Mouse (Mus musculus): Measurements from ENCODE around the gene Prdm16.

The Prdm16 gene

DNA sequence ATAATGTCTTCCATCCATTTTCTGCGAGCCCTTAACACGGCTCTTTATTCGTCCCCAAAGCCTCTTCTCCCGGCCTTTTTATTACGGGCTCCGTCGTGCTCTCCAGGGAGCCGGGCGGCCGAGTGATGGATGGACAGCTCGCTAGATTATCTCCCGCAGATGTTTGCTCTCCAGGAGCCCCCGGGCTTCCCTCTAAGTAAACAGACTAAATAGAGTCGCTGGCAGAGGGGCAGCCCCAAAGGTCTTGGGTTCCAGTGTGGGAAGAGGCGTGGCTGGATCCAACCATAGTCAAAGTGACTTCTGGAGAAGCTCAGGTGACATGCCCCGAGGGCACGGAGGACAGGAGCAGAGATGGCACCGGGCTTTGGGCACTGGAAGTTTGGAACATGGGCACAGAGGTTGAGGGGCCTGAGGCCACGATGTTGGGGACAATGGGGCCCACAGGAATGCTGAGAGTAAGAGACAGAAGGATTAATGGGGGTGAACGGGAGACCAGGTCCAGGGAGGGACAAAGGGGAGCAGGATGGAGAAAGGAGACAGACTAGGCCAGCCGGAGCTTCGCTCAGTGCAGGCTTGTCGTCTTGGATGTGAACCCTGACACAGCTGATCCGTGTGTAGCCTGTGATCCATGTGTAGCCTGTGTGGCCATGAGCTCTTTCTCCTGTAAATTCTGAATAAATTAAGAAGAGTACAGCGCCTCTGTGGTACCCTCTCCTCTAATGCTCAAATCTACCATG is 162.9 kb downstream of the Prdm16 start:
- no peak for TF ChIP-seq GATA4 (IDR thresholded peaks at IDR 0.05; ENCODE audit: insufficient replicate concordance, low read length)

- TF ChIP-seq GATA4 (IDR thresholded peaks at IDR 0.05; ENCODE audit: insufficient replicate concordance, low read length): no peak
Observed at GRCm38 (mm10) chr4:154472569-154472968, 164.1 kb downstream of the Prdm16 start.

DNA sequence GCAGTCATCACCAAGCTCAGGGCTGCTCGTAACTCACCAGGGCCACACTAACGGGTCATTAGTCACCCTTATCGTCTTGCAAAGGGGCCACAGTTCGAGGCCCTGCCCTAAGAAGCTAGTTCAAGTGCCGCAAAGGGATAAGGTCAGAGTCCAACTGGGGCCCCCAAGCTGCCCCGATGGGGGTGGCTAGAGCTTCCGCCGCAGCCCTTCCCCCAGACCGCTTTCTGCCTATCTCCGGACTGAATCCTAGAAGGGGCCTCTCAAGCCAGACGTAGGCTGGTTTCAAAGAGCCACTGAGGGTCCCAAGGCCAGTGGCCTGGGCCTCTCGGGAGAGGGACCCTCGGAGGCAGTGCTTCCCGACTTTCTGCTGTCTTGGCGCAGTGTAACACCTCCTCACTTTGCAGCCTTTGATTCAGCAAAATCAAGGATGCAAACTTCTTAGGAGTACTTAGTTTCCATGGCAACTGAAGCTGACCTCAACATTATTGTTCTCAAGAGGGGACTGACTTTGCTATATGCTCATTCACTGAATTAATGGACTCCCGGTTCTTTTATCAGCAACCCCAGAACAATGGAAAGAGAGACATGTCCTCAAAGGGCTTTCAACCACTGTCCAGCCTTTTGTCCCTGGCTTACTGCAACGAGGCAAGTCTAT is 165.1 kb downstream of the Prdm16 start:
- no peak for TF ChIP-seq GATA4 (IDR thresholded peaks at IDR 0.05; ENCODE audit: insufficient replicate concordance, low read length)

GRCm38 (mm10) chr4:154466305-154466704 is 170.4 kb downstream of the Prdm16 start:
- TF ChIP-seq GATA4 (IDR thresholded peaks at IDR 0.05; ENCODE audit: insufficient replicate concordance, low read length): no peak

DNA sequence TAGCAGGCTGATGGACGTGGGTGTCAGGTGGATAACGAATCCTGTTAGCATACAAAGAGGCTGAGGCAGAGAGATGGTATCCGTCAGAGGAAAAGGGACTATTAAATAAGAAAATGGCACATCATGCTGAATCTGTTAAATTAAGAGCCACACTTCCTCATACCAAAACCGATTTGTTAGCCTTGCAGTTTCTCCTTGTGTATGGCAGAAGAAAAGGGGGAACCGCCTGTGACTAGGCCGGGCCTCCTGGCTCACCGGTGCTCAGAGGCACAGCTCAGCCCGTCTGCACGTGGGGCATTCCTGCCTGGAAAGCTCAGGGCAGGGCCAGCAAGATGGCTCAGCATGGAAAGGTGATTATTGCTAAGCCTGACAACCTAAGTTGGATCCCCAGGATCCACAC is 171.6 kb downstream of the Prdm16 start:
- TF ChIP-seq GATA4 (IDR thresholded peaks at IDR 0.05; ENCODE audit: insufficient replicate concordance, low read length): no peak

- TF ChIP-seq GATA4 (IDR thresholded peaks at IDR 0.05; ENCODE audit: insufficient replicate concordance, low read length): no peak
Observed at GRCm38 (mm10) chr4:154460021-154460420, 176.7 kb downstream of the Prdm16 start.

DNA sequence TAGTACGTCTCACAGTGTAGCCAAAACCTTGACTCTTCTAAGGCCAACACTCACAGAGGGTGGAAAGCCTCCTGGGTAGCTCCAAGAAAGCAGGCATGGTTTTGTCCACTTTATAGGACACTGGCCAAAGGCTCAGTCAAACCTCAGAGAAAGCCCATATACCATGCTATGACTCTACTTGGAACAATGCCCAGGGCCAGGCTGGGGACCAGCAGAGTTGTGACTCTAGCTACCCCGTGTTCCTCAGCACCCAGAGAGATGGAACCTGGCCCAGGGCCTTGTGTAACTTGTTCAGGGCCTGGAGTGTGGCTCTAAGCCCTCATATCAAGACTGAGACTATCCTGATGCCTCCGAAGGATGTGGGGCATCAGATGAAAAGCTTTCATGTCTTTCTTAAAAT is 178.9 kb downstream of the Prdm16 start:
- TF ChIP-seq GATA4 (IDR thresholded peaks at IDR 0.05; ENCODE audit: insufficient replicate concordance, low read length): no peak

DNA sequence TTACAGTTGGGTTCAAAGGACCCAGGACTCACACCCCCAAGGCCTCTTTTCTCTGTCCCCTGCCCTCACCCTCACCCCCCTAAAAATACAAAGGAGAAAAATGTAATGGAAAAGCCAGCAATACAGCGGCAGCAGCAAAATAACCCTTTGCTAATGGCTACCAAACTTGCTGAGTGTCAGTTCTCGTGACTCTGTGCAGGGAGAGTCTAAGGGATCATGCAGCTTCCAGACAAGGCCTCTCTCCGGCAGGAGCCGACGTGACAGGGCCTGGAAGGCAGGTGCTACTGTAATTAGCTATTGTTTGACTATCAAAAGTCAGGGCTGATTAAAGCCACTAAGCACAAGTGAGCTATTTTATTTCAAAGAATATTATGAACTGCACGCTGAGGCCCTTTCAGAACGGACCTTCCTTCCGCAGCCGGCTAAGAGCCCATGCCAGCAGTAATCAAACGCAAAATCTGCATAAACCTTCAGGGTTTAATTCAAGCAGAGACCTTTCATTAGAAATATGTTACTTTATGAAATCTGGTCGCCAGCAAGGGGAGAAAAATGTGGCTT is 180.3 kb downstream of the Prdm16 start:
- TF ChIP-seq GATA4 (IDR thresholded peaks at IDR 0.05; ENCODE audit: insufficient replicate concordance, low read length): no peak

DNA sequence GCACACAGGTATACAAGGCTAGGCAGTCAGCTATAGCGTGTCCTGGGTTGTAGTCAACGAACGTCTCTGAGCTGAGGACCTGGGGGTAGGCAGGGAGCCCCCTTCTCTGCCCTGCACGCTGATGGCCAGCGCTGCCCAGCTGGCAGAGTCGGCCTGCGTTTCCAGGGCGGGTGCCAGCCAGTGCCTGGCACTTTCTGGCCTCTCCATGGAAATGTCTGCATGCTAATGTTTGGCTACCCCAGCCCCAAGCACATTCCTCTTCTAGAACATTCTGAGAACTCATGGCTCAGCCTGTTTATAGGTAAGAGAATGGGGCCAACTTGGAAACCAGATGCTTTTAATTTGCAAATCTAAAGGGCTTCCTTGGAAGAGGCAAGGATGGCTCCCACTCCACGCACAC is 186.2 kb downstream of the Prdm16 start:
- no peak for TF ChIP-seq GATA4 (IDR thresholded peaks at IDR 0.05; ENCODE audit: insufficient replicate concordance, low read length)

- no peak for TF ChIP-seq GATA4 (IDR thresholded peaks at IDR 0.05; ENCODE audit: insufficient replicate concordance, low read length)
Observed at GRCm38 (mm10) chr4:154450036-154450435, 186.6 kb downstream of the Prdm16 start.

- no peak for TF ChIP-seq GATA4 (IDR thresholded peaks at IDR 0.05; ENCODE audit: insufficient replicate concordance, low read length)
Observed at GRCm38 (mm10) chr4:154449343-154449742, 187.3 kb downstream of the Prdm16 start.

- TF ChIP-seq GATA4 (IDR thresholded peaks at IDR 0.05; ENCODE audit: insufficient replicate concordance, low read length): no peak
Observed at GRCm38 (mm10) chr4:154445721-154446120, 191.0 kb downstream of the Prdm16 start.

DNA sequence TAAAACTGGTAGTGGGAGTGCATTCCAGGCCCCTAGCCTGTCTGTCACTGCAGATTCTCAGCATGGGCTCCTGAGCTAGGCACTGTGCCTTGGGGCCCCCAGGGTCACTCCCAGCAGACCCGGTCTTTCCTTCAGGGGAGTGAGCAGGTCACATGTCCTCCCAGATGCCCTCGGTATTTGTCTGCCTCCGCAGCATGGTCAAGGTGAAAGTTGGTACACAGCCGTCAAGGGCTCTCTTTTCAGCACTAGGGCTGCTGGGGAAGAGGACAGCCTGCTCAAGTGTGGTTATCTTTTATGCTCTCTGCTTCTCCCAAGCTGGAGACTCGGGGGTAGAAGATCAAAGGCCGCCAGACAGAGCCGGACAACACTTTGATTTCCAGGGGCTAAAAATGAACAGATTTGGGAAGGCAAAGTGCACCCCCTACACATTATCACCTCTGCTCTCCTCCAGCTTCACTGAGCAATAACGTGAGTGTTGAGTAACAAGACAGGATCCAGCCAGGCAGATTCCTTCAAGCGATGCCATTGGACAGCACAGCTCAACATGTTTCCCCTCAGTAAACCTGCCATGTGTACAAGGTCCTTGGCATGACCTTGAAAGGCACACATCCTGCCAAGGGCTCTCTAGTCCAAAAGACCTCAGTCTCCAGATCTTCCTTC is 193.9 kb downstream of the Prdm16 start:
- no peak for TF ChIP-seq GATA4 (IDR thresholded peaks at IDR 0.05; ENCODE audit: insufficient replicate concordance, low read length)

DNA sequence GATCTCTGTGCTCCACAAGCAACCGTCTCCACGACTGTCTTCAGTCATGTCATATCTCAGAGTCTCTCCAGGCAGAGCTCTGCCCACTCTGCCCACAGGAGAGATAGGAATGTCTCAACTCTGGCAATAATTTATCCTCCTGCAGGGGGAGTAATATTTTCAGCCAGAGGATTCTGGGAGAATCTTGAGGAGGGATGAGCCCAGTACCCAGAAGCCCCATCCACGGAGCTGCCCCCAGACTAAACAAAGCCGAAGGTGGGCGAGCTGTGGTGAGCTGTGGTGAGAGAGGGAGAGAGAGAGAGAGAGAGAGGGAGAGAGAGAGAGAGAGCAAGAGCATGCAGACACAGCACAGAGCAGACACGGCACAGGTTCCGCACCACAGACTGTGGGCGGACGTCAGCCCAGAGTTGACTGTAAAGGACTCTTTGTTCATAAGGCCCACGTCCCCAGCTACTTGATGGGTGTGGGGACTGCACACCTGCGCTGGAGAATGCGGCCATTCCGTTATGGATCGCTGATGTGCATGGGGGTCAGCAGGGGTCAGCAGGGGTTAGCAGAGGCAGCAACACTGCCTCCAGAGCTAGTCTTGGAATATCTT is 197.1 kb downstream of the Prdm16 start:
- TF ChIP-seq GATA4 (IDR thresholded peaks at IDR 0.05; ENCODE audit: insufficient replicate concordance, low read length): no peak

DNA sequence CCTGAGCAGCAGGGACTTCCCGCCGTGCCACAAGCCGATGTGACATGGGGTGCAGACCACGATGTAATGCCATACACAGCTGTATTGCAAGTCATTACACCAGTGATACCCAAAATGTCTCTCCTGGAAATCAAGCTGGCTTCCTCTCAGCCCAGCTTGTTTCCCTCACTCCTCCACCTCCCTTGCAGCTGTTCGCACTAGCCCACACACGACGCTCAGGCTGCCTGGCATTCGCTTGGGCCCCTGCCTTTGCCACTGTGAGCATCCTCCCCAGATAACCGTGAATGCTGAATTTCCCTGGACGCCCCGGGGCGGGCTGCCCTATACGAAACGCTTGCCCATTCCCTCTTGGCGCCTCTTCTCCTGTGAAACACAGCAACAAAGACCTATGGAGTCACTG is 198.1 kb downstream of the Prdm16 start:
- TF ChIP-seq GATA4 (IDR thresholded peaks at IDR 0.05; ENCODE audit: insufficient replicate concordance, low read length): no peak

Measured in liver, adult (tissue).